Mouse (Mus musculus): ENCODE data around the gene Trp53i11. TPM values are rescaled to one million over a fixed set of nuclear protein-coding genes. Genes with fewer than 3 reads are reported as not detected.

Trp53i11 gene
- polyA plus RNA-seq, 1 experiment from 2014 or later, result 51.1 TPM

DNA sequence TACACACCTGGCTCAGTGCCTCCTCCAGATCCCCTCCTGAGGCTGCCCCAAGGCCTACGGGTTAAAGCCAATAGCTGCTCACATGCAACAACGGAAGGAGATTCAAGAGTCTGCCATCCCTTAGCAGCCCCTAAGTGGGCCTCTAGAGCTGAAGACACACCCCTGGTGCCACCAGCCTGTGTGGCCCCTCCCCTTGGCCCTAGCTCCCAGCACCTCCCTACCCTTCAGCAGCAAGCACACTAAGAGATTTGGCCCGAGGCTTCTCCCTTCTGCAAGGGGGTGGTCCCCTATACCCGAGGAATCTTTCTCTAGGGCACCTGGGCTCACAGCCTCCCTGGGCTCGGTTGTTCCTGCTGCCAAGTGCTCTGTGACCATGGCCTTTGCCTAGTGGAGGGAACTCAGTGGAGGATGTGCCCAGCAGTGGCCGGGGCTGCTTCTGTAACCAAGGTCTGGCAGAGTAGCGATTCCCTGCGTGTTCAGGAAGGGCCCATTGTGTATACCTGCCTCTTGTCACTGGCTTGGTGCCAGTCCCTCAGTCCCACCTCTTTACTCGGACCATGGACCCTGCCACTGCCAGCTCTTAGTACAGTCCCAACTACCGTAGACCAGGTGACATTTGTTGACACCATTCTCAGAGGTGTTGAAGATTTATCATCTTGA is 13.5 kb downstream of the Trp53i11 start:
- Histone ChIP-seq H3K36me3 (ENCODE audit: insufficient read depth) (0 out of 2 replicates have a peak, but pooled peaks cover 9% of the 10 kb centered on the region), H3K9ac (no peak overlapping the region)
- 57% methylated on average over 10 of the region's 10 CpGs for WGBS

DNA sequence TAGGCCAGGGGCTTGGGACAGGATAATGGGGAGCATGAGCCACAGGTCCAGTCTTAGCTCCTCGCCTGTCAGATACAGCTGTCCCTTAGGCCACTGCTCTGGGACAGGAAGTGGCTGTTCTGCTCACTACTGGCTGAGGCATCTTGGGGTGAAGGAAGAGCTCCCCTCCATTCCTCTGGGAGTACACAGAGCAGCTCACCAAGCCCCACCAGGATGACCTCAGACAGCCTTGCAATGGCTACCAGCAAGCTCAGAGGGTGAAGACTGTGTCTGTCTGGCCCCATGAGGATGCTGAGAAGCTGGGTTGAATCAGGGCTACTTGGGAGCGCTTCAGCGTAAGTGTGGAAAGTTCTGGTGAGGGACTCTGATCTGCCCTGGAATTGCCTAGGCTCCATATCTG is 14.6 kb downstream of the Trp53i11 start:
- TF ChIP-seq CTCF (IDR thresholded peaks at IDR 0.05; ENCODE audit: low read depth), result no peak
- no peak overlapping the region for H3K9ac ChIP-seq
- H3K9me3 ChIP-seq (ENCODE audit: low read depth, low read length), result no peaks in the 10 kb centered on the region
- H3K4me1 ChIP-seq (ENCODE audit: insufficient read depth), result no peaks in the 10 kb centered on the region
- no peak overlapping the region for H3K4me2 ChIP-seq
- H3K27ac ChIP-seq (ENCODE audit: low read depth), result no peak overlapping the region
- 0 out of 2 replicates have a peak, but pooled peaks cover 9% of the 10 kb centered on the region for H3K36me3 ChIP-seq (ENCODE audit: insufficient read depth)
- WGBS, result 93% methylated on average over 3 of the region's 3 CpGs
- ATAC-seq (ENCODE audit: insufficient read depth) (no peak), DNase-seq (no peak)
- H3K4me3 ChIP-seq (ENCODE audit: low read depth, low read length), result no peak overlapping the region
- no peaks in the 10 kb centered on the region for H3K27me3 ChIP-seq (ENCODE audit: insufficient read depth, low read length)

More for the DNA sequence above, 13.5 kb downstream of the Trp53i11 start:
- Histone ChIP-seq H3K4me2 (no peak overlapping the region), H3K27me3 (ENCODE audit: insufficient read depth, low read length) (no peaks in the 10 kb centered on the region), H3K9me3 (ENCODE audit: low read depth, low read length) (no peaks in the 10 kb centered on the region), H3K4me1 (ENCODE audit: insufficient read depth) (no peaks in the 10 kb centered on the region), H3K4me3 (ENCODE audit: low read depth, low read length) (no peak overlapping the region), H3K27ac (ENCODE audit: low read depth) (no peak overlapping the region)
- no peak for ATAC-seq (ENCODE audit: insufficient read depth)
- TF ChIP-seq CTCF (IDR thresholded peaks at IDR 0.05; ENCODE audit: low read depth), result no peak
- no peak for DNase-seq

GRCm38 (mm10) chr2:93202782-93203181 is 15.4 kb downstream of the Trp53i11 start:
- DNase-seq, result no peak
- H3K4me3 ChIP-seq (ENCODE audit: low read depth, low read length), result no peak overlapping the region
- no peak for TF ChIP-seq CTCF (IDR thresholded peaks at IDR 0.05; ENCODE audit: low read depth)
- H3K27ac ChIP-seq (ENCODE audit: low read depth), result no peak overlapping the region
- no peaks in the 10 kb centered on the region for H3K4me1 ChIP-seq (ENCODE audit: insufficient read depth)
- no peak for ATAC-seq (ENCODE audit: insufficient read depth)
- no peak overlapping the region for H3K4me2 ChIP-seq
- no peaks in the 10 kb centered on the region for H3K9me3 ChIP-seq (ENCODE audit: low read depth, low read length)
- WGBS, result 18% methylated on average over 1 of the region's 1 CpGs
- H3K36me3 ChIP-seq (ENCODE audit: insufficient read depth), result peaks cover 9% of the 10 kb centered on the region
- no peak overlapping the region for H3K9ac ChIP-seq
- no peaks in the 10 kb centered on the region for H3K27me3 ChIP-seq (ENCODE audit: insufficient read depth, low read length)

- Histone ChIP-seq H3K4me3 (ENCODE audit: low read depth, low read length) (no peak overlapping the region), H3K9me3 (ENCODE audit: low read depth, low read length) (no peaks in the 10 kb centered on the region), H3K4me1 (ENCODE audit: insufficient read depth) (no peaks in the 10 kb centered on the region), H3K36me3 (ENCODE audit: insufficient read depth) (peaks cover 13% of the 10 kb centered on the region), H3K27me3 (ENCODE audit: insufficient read depth, low read length) (no peaks in the 10 kb centered on the region), H3K27ac (ENCODE audit: low read depth) (no peak overlapping the region), H3K9ac (no peak overlapping the region), H3K4me2 (no peak overlapping the region)
- TF ChIP-seq CTCF (IDR thresholded peaks at IDR 0.05; ENCODE audit: low read depth), result peak; percentile 78
- DNase-seq (peak; percentile 83), ATAC-seq (ENCODE audit: insufficient read depth) (peak; percentile 42; the same call in 1 of the 2 replicates)
- 12% methylated on average over 10 of the region's 10 CpGs for WGBS
Measured at GRCm38 (mm10) chr2:93203682-93204081, 16.3 kb downstream of the Trp53i11 start.

- no peak overlapping the region for H3K4me2 ChIP-seq
- no peak overlapping the region for H3K4me3 ChIP-seq (ENCODE audit: low read depth, low read length)
- H3K9me3 ChIP-seq (ENCODE audit: low read depth, low read length), result no peaks in the 10 kb centered on the region
- H3K4me1 ChIP-seq (ENCODE audit: insufficient read depth), result no peaks in the 10 kb centered on the region
- peaks cover 13% of the 10 kb centered on the region for H3K36me3 ChIP-seq (ENCODE audit: insufficient read depth)
- no peaks in the 10 kb centered on the region for H3K27me3 ChIP-seq (ENCODE audit: insufficient read depth, low read length)
- no peak overlapping the region for H3K9ac ChIP-seq
- no peak overlapping the region for H3K27ac ChIP-seq (ENCODE audit: low read depth)
- WGBS, result 88% methylated on average over 6 of the region's 6 CpGs
- no peak for ATAC-seq (ENCODE audit: insufficient read depth)
- no peak for DNase-seq
- no peak for TF ChIP-seq CTCF (IDR thresholded peaks at IDR 0.05; ENCODE audit: low read depth)
Measured at GRCm38 (mm10) chr2:93204571-93204970, 17.2 kb downstream of the Trp53i11 start.

DNA sequence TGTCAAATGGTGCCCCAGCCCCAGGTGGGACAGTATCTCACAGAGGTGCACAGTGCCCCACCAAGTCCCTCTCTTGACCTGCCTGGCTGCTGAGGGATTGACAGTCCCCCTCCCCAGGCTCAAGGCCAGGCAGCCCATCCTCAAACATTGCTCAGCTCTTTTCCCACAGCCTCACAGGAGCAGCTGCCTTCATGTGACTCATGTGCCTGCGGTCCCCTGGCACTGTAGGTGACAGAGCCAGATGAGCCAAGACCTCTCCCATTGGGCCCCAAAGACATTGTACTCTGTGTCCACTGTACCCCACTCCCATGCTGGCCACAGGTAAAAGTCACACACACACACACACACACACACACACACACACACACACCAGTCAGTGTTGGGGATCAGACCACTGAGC is 18.8 kb downstream of the Trp53i11 start:
- Histone ChIP-seq H3K4me2 (no peak overlapping the region), H3K4me3 (ENCODE audit: low read depth, low read length) (no peak overlapping the region), H3K27me3 (ENCODE audit: insufficient read depth, low read length) (no peaks in the 10 kb centered on the region), H3K27ac (ENCODE audit: low read depth) (no peak overlapping the region), H3K9ac (no peak overlapping the region), H3K9me3 (ENCODE audit: low read depth, low read length) (no peaks in the 10 kb centered on the region), H3K4me1 (ENCODE audit: insufficient read depth) (no peaks in the 10 kb centered on the region), H3K36me3 (ENCODE audit: insufficient read depth) (peaks cover 17% of the 10 kb centered on the region)
- TF ChIP-seq CTCF (IDR thresholded peaks at IDR 0.05; ENCODE audit: low read depth), result no peak
- DNase-seq (no peak), ATAC-seq (ENCODE audit: insufficient read depth) (no peak)
- WGBS, result 86% methylated on average over 1 of the region's 1 CpGs

DNA sequence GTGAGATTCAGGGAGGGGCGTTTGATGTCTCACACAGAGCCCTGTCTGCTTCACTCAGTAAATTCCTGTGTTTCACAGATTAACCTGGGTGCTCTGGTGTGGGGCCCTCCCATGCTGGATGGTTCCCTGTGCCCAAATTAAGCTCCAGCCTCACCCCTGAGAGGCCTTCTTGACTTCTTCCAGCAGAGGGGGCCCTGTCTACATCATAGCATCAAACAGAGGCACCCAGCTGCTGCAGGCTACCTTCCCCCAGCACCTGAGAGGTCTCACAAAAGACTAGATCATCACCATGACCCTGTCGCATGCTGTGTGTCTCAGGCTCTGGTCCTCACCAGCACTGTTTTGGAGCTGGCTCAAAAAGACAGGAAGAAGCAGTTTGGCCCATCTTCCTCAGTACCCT is 25.0 kb downstream of the Trp53i11 start:
- no peak overlapping the region for H3K27ac ChIP-seq (ENCODE audit: low read depth)
- peak; percentile 24; the same call in 1 of the 2 replicates for TF ChIP-seq CTCF (IDR thresholded peaks at IDR 0.05; ENCODE audit: low read depth)
- no peak overlapping the region for H3K4me3 ChIP-seq (ENCODE audit: low read depth, low read length)
- ATAC-seq (ENCODE audit: insufficient read depth) (no peak), DNase-seq (no peak)
- H3K4me1 ChIP-seq (ENCODE audit: insufficient read depth), result peaks cover 2% of the 10 kb centered on the region; the same call in 1 of the 2 replicates
- 69% methylated on average over 2 of the region's 2 CpGs for WGBS
- H3K9me3 ChIP-seq (ENCODE audit: low read depth, low read length), result no peaks in the 10 kb centered on the region
- H3K27me3 ChIP-seq (ENCODE audit: insufficient read depth, low read length), result no peaks in the 10 kb centered on the region
- no peak overlapping the region for H3K9ac ChIP-seq
- H3K4me2 ChIP-seq, result no peak overlapping the region
- H3K36me3 ChIP-seq (ENCODE audit: insufficient read depth), result peaks cover 10% of the 10 kb centered on the region

Data from lung, embryonic 14.5 days (tissue).